Mouse (Mus musculus) forebrain, embryonic 16.5 days (tissue): ENCODE measurements around the gene Cd19. TPM values are rescaled to one million over a fixed set of nuclear protein-coding genes. Genes with fewer than 3 reads are reported as not detected.

Experiments used
- ATAC-seq: fragments of 200-750 bp; cut with Nextera tagmentation; 2 replicates; pipeline ENCODE4 v1.8.0; 2017; ENCODE audit warnings: mild to moderate bottlenecking, moderate library complexity
- H3K27ac ChIP-seq: fragments of 300-500 bp; sonication (generic); 2 replicates; pipeline ENCODE4 v1.5.1; 2014; ENCODE audit warnings: low read length, control low read depth
- H3K27me3 ChIP-seq: fragments of 300-500 bp; sonication (generic); replicated peaks from 2 replicates; pipeline ENCODE4 v1.6.1; 2014; ENCODE audit warnings: low read length; ENCODE audit not compliant: control insufficient read depth, insufficient read depth
- H3K36me3 ChIP-seq: fragments of 300-500 bp; sonication (generic); 2 replicates; pipeline ENCODE4 v1.6.1; 2014; ENCODE audit not compliant: control insufficient read depth, insufficient read depth
- H3K4me1 ChIP-seq: fragments of 300-500 bp; sonication (generic); replicated peaks from 2 replicates; pipeline ENCODE4 v1.6.1; 2014; ENCODE audit warnings: low read length; ENCODE audit not compliant: control insufficient read depth, insufficient read depth
- H3K4me2 ChIP-seq: fragments of 300-500 bp; sonication (generic); 2 replicates; pipeline ENCODE4 v1.6.1; 2014; ENCODE audit warnings: mild to moderate bottlenecking, low read length, control low read depth
- H3K4me3 ChIP-seq: fragments of 300-500 bp; sonication (generic); replicated peaks from 2 replicates; pipeline ENCODE4 v1.5.1; 2014; ENCODE audit warnings: mild to moderate bottlenecking, low read length, control low read depth
- H3K9ac ChIP-seq: fragments of 300-500 bp; sonication (generic); replicated peaks from 2 replicates; pipeline ENCODE4 v1.6.1; 2014; ENCODE audit warnings: low read depth, low read length, control low read depth
- H3K9me3 ChIP-seq: fragments of 300-500 bp; sonication (generic); 2 replicates; pipeline ENCODE4 v1.6.1; 2016; ENCODE audit warnings: low read length; ENCODE audit not compliant: control insufficient read depth
- WGBS: fragments of 180-500 bp; shearing (Covaris S2); extraction: QIAGEN DNeasy Blood & Tissue Kit; methylation state at CpG from one replicate; pipeline ENCODE4 v1.1.7; 2014; 5-methylcytosine and 5-hydroxymethylcytosine counted together
- polyA plus RNA-seq: library from polyadenylated mRNA; unstranded; fragments of >200 nt; fragmentation: Nextera tagmentation; extraction: Ambion mirVana; gene quantifications from 2 replicates; pipeline ENCODE4 v1.2.1, GENCODE M21; 2015

Gene Cd19
- polyA plus RNA-seq = not detected in 2 replicates

GRCm38 (mm10) chr7:126414725-126415124 lies at the start of gene Cd19:
Cd19 (minus strand) TSS chr7:126414889.
- Histone ChIP-seq H3K4me1 (no peaks in the 10 kb centered on the region), H3K27me3 (no peaks in the 10 kb centered on the region), H3K9me3 (no peaks in the 10 kb centered on the region), H3K9ac (no peak within 1 kb of the TSS), H3K27ac (no peak within 1 kb of the TSS), H3K4me2 (no peak within 1 kb of the TSS), H3K4me3 (no peak within 1 kb of the TSS), H3K36me3 (no peaks in the 10 kb centered on the region)
- 91% methylated on average over 6 of the region's 6 CpGs for WGBS
- no peak for ATAC-seq

- H3K27ac ChIP-seq = no peak overlapping the region
- H3K9ac ChIP-seq = no peak overlapping the region
- no peaks in the 10 kb centered on the region for H3K4me1 ChIP-seq
- 61% methylated on average over 4 of the region's 4 CpGs for WGBS
- no peaks in the 10 kb centered on the region for H3K9me3 ChIP-seq
- peaks cover 11% of the 10 kb centered on the region for H3K36me3 ChIP-seq
- no peak for ATAC-seq
- no peaks in the 10 kb centered on the region for H3K27me3 ChIP-seq
- no peak overlapping the region for H3K4me2 ChIP-seq
- no peak overlapping the region for H3K4me3 ChIP-seq
Measured at GRCm38 (mm10) chr7:126464121-126464520, 49.4 kb upstream of the Cd19 start.

GRCm38 (mm10) chr7:126463547-126463946 lies 48.9 kb upstream of the Cd19 start:
- Histone ChIP-seq H3K27ac (no peak overlapping the region), H3K4me1 (no peaks in the 10 kb centered on the region), H3K9me3 (no peaks in the 10 kb centered on the region), H3K27me3 (no peaks in the 10 kb centered on the region), H3K4me2 (no peak overlapping the region), H3K4me3 (no peak overlapping the region), H3K9ac (no peak overlapping the region), H3K36me3 (peaks cover 11% of the 10 kb centered on the region)
- WGBS = 70% methylated on average over 4 of the region's 4 CpGs
- ATAC-seq = no peak

- Histone ChIP-seq H3K4me3 (no peak within 1 kb of the TSS), H3K4me1 (no peaks in the 10 kb centered on the region), H3K27me3 (no peaks in the 10 kb centered on the region), H3K9ac (no peak within 1 kb of the TSS), H3K27ac (no peak within 1 kb of the TSS), H3K9me3 (no peaks in the 10 kb centered on the region), H3K4me2 (no peak within 1 kb of the TSS), H3K36me3 (peaks cover 11% of the 10 kb centered on the region)
- ATAC-seq = no peak
- WGBS = 58% methylated on average over 5 of the region's 5 CpGs
Measured at GRCm38 (mm10) chr7:126463004-126463403, 48.3 kb upstream of the Cd19 start, which contains the start of gene Atp2a1. Atp2a1 (minus strand) TSS chr7:126463108.

- WGBS = 71% methylated on average over 3 of the region's 3 CpGs
- Histone ChIP-seq H3K36me3 (no peaks in the 10 kb centered on the region), H3K4me1 (no peaks in the 10 kb centered on the region), H3K4me3 (no peak overlapping the region), H3K27ac (no peak overlapping the region), H3K9me3 (no peaks in the 10 kb centered on the region), H3K9ac (no peak overlapping the region), H3K4me2 (no peak overlapping the region), H3K27me3 (no peaks in the 10 kb centered on the region)
- ATAC-seq = no peak
Measured at GRCm38 (mm10) chr7:126461626-126462025, 46.9 kb upstream of the Cd19 start.

- Histone ChIP-seq H3K36me3 (no peaks in the 10 kb centered on the region), H3K27me3 (no peaks in the 10 kb centered on the region), H3K4me2 (no peak overlapping the region), H3K9ac (no peak overlapping the region), H3K4me3 (no peak overlapping the region), H3K27ac (no peak overlapping the region), H3K9me3 (no peaks in the 10 kb centered on the region), H3K4me1 (no peaks in the 10 kb centered on the region)
- no peak for ATAC-seq
- WGBS = 46% methylated on average over 10 of the region's 10 CpGs
Measured at GRCm38 (mm10) chr7:126460623-126461399, 46.1 kb upstream of the Cd19 start.

GRCm38 (mm10) chr7:126458844-126459618 lies 44.3 kb upstream of the Cd19 start:
- Histone ChIP-seq H3K9ac (no peak overlapping the region), H3K36me3 (no peaks in the 10 kb centered on the region), H3K27me3 (no peaks in the 10 kb centered on the region), H3K9me3 (no peaks in the 10 kb centered on the region), H3K4me2 (no peak overlapping the region), H3K27ac (no peak overlapping the region), H3K4me3 (no peak overlapping the region), H3K4me1 (no peaks in the 10 kb centered on the region)
- WGBS = 84% methylated on average over 11 of the region's 11 CpGs
- ATAC-seq = no peak

GRCm38 (mm10) chr7:126458225-126458624 lies 43.5 kb upstream of the Cd19 start:
- no peak overlapping the region for H3K9ac ChIP-seq
- H3K36me3 ChIP-seq = no peaks in the 10 kb centered on the region
- no peak overlapping the region for H3K27ac ChIP-seq
- no peak overlapping the region for H3K4me3 ChIP-seq
- WGBS = 86% methylated on average over 5 of the region's 5 CpGs
- H3K9me3 ChIP-seq = no peaks in the 10 kb centered on the region
- no peaks in the 10 kb centered on the region for H3K27me3 ChIP-seq
- no peak overlapping the region for H3K4me2 ChIP-seq
- H3K4me1 ChIP-seq = no peaks in the 10 kb centered on the region
- ATAC-seq = no peak

GRCm38 (mm10) chr7:126456382-126457266 lies 41.9 kb upstream of the Cd19 start:
- Histone ChIP-seq H3K27ac (no peak overlapping the region), H3K4me2 (no peak overlapping the region), H3K4me3 (no peak overlapping the region), H3K27me3 (no peaks in the 10 kb centered on the region), H3K4me1 (no peaks in the 10 kb centered on the region), H3K36me3 (no peaks in the 10 kb centered on the region), H3K9me3 (no peaks in the 10 kb centered on the region), H3K9ac (no peak overlapping the region)
- ATAC-seq = no peak
- WGBS = 89% methylated on average over 17 of the region's 17 CpGs
